Mouse (Mus musculus): ENCODE measurements around the gene Gtf2e1.

Gene Gtf2e1

GRCm38 (mm10) chr16:37539611-37540580 is at the start of gene Gtf2e1, which contains the start of gene Rabl3:
Gene Gtf2e1 (minus strand): TSS chr16:37539789.
Gene Rabl3 (plus strand): TSS chr16:37539885.
- DNase-seq (ENCODE audit: low spot score in 2 of 2), result peak; percentile 91 to 96

DNA sequence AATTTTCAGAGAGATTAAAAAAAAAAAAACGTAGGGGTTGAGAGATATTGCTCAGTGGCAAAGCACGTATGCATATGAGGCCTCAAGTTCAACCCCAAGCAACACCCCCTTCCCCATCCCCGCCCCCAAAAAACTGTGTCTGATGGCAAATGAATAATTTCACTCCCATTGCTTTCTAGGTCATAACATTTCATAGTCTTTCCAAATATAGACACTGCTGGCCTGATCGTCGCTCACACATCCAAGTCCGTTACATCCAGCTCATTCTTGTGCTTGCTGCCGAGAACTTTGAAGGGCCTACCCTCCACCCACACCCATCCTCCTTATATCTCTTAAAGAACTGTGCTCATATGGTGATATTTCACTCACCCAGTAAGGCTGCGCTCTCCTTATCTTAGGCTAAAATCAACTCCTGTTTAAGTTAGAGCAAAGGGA is 45.6 kb upstream of the Gtf2e1 start:
- DNase-seq (ENCODE audit: low spot score in 2 of 2), result no peak

DNA sequence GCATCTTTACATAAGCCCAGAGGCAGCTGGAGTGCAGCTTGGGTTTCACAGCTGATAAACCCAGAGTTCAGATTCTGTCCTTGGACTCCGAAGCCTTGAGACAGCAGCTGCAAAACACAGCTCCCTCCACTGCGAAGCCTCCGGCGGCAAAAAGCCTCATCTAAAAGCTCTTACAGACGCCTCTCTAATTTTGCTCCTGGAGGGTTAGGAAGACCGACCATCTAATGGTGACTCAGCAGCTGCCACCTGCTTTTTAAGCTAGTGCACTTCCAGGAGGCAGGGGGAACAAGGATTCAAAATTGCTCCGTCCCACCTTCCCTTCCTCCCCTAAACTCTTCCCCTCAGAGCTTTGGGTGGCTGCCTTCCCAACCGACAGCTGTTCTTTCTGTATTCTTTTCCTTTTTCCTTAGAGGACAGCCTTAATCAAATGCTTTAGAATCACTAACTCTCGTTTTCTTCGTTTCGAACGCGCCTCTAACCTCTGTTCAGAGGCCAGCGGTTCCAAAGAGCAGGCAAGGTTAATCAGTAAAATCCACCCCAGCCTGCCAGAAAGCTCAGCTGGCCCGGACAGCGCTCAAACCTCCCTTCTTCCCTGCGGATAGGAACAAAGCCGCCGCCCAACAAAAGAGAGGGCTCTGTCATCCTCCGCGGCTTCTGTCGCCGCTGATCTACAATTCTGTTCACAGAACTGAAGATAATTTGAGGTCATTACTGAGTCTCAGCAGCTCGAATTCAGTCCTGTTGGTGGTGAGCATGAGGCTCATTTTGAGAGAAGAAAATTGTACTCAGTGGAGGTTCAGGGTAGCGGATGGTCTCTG is 44.8 kb upstream of the Gtf2e1 start:
- peak in 1 of 2 experiments; percentile 59 for DNase-seq (ENCODE audit: low spot score in 2 of 2)

- no peak for DNase-seq (ENCODE audit: low spot score in 2 of 2)
Measured at GRCm38 (mm10) chr16:37583801-37584200, 44.2 kb upstream of the Gtf2e1 start.

DNA sequence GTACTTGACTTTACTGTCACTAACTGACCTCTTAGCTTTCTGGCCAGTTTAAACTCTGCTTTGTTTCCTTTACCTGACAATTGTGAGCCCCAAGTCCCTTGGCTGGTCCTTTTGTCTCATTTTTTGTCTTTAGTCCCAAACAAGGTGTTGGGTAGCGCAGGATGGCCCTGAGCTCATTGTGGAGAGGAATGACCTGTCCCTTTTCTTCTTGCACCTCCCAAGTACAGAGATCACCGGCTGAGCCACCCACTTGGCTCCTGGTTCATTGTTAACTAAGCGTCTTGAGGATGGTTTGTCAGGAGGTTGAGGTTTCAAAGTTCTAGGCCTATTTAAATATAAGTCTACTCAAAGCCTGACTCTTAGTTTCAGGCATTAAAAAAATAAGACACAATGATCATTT is 43.7 kb upstream of the Gtf2e1 start:
- no peak for DNase-seq (ENCODE audit: low spot score in 2 of 2)

GRCm38 (mm10) chr16:37581901-37582300 is 42.3 kb upstream of the Gtf2e1 start:
- DNase-seq (ENCODE audit: low spot score in 2 of 2), result no peak

DNA sequence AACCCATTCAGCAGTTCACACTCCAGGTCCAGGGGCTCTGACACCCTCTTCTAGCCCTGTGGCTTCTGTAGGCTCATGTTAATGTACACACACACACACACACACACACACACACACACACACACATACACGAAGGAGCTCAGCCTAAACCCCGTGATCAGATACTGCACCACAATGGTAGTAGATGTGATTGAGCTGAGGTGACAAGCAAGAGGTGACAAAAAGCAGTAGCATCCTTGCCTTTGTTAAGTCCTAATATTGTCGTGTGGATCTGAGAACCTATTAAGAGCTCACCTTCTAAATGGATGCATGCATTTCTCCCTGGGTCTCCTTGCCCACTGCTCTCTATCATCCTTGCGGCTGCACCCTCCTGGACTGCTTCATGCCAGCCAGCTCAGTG is 41.1 kb upstream of the Gtf2e1 start:
- DNase-seq (ENCODE audit: low spot score in 2 of 2), result no peak

DNA sequence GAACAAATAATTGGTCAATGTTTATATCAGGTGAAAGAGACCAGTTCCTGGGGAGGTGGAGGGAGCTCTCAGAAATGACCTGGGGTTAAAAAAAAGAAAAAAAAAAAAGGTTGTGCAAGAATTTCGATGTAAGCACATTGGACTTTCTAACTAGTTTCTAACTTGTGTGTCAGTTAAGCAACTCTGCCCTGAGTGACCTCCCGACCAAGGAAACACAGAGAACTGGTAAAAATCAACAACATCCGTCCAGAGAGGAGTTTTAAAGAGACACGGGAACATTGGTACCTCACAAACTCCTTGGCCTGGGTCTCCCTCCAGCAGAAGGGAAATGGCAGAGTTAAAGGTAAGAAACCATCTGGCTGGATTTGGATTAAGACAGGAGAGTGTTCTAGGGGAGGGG is 40.4 kb upstream of the Gtf2e1 start, which contains the start of gene Hgd:
Hgd (plus strand) TSS at position 160 of the 400 bp plus-strand sequence.
- no peak for DNase-seq (ENCODE audit: low spot score in 2 of 2)

DNA sequence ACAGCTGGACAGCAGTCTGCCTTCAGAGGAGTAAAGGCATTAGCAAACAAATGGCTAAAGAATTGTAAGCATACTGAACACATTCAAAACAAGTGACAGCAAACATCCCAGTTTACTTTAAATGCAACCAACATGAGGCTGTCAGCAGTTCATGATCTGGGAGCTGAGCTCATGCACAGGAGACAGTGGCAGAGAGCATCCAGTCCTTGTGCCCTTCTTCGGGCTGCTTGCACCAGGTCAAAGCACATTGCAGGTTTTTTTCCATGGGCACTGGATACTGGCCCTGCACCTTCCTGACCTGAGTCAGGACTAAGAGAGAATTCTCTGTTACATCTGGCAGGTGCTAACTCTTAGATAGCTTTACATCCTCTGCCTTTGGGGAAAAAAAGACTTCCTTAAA is 40.0 kb upstream of the Gtf2e1 start:
- no peak for DNase-seq (ENCODE audit: low spot score in 2 of 2)

- no peak for DNase-seq (ENCODE audit: low spot score in 2 of 2)
Measured at GRCm38 (mm10) chr16:37575325-37575724, 35.7 kb upstream of the Gtf2e1 start.

DNA sequence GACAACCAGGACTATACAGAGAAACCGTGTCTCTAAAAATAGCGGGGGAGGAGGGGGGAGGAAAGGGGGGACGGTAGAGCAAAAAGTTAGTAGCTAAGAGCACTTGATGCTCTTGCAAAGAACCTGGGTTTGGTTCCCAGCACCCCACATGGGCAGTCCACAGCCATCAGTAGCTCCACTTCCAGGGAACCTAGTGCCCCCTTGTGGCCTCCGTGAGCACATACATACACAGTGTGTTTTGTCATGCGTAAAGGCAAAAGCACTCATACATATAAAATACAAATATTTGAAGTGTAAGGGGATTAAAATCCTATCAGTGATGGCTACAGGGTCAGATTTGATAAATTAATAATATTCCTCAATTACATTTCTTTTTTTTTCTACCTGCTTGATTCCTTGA is 33.5 kb upstream of the Gtf2e1 start:
- no peak for DNase-seq (ENCODE audit: low spot score in 2 of 2)

DNA sequence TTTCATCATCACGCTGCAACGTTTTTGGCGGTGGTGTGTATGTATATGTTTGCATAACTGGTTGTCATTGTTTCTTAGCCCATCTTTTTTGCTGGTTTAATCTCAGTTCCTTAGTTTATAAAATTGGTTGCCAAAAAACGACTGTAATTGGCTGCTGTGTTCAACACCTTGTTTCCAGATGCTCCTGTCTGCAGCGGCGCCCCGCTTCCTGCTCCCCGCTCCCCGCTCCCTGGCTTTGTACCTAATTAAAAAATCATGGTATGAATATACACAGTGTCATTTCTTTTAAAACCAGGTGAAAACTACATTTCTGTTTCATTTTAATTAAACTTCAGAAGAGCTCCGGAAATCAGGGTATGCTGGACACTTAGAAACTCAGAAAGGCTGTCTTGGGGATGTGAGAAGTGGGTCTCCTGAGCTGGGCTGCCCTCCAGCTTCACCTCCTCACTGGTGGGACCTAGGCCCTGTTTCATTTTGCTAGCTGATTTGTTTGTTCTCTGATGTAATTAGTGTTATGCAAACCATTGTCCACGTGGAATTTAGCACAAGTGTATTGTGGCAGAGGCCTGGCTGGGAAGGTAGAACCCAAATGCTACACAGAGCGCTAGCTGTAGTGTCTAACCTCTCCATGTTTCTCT is 32.6 kb upstream of the Gtf2e1 start:
- no peak for DNase-seq (ENCODE audit: low spot score in 2 of 2)

DNA sequence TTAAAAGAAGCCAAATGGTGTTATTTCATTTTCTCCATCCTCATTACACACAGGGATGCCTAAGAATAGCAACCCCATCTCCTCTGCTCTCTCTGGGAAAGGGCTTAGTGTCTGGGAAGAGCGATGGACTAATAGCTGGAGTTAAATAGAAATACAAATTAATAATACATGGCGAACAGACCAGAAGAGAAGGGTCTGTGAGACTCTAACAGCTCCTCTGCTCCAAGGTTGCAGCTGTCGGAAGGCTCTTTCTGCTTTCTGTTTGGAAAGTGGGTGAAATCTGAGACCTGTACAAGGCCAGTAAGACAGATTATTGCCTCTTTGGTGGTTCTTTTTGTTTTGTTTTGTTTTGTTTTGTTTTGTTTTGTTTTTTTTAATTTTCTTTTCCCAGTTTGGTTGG is 32.0 kb upstream of the Gtf2e1 start:
- DNase-seq (ENCODE audit: low spot score in 2 of 2), result no peak

GRCm38 (mm10) chr16:37567113-37568050 is 27.8 kb upstream of the Gtf2e1 start:
- DNase-seq (ENCODE audit: low spot score in 2 of 2), result no peak

DNA sequence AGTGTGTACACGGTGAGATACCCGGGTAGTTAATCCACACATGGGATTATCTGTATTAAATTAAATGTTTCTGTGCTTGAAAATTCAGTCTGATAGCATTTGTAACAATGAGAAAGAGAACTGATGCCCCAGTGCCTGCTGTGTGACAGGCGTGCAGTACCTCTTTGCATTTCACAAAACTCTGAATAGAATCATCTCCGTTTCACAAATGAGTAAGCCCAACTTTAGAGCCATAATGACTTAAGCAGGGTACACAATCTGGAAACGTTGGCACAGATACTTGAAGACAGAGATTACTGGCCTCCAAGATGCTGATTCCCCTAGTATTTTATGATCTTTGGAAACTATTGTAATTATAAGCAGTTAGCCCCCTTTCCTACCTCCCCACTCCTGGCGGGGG is 26.5 kb upstream of the Gtf2e1 start:
- DNase-seq (ENCODE audit: low spot score in 2 of 2), result no peak

GRCm38 (mm10) chr16:37565117-37565516 is 25.5 kb upstream of the Gtf2e1 start:
- no peak for DNase-seq (ENCODE audit: low spot score in 2 of 2)

- no peak for DNase-seq (ENCODE audit: low spot score in 2 of 2)
Measured at GRCm38 (mm10) chr16:37562961-37563360, 23.4 kb upstream of the Gtf2e1 start.

- no peak for DNase-seq (ENCODE audit: low spot score in 2 of 2)
Measured at GRCm38 (mm10) chr16:37562414-37562813, 22.8 kb upstream of the Gtf2e1 start.

DNA sequence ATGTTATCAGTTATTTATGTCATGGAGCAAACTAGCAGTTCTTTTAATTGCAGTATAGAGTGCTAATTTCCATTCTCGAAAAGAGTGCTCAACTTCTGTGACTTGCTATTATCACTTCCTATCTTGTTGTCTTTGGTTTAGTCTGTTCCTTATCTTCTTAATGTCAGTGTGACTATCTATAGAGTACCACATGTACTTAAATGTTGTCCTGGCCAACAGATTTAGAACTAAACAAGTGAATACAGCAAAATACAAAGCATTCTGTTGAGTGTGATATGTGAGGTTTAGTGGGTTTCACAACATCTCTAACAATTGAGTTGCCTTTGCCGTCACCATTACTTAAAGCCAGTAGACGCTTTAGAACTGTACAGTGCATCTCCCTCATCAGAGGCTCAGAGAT is 13.2 kb upstream of the Gtf2e1 start:
- DNase-seq (ENCODE audit: low spot score in 2 of 2), result no peak

GRCm38 (mm10) chr16:37550981-37551380 is 11.4 kb upstream of the Gtf2e1 start:
- DNase-seq (ENCODE audit: low spot score in 2 of 2), result no peak

DNA sequence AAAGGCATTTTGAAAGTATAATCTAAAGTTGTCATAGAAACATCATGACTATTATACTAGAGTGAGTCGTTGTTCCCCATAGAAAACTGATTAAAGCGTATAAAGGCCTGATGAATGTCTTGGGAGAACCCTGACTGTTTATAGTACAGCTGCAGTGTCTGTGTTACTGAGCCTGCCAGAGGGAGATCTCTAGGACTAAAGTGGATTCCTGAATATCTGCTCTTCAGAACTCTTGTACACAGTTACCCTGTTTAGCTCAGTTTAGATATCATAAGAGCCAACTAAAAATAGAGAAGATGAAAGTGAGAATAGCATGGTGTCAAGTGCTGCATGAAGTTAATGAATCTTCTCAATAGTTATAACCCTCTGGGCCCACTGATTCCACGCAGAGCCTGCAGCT is 10.7 kb upstream of the Gtf2e1 start:
- no peak for DNase-seq (ENCODE audit: low spot score in 2 of 2)
